Mouse (Mus musculus): ENCODE results near the gene Ostc.

The Ostc gene

DNA sequence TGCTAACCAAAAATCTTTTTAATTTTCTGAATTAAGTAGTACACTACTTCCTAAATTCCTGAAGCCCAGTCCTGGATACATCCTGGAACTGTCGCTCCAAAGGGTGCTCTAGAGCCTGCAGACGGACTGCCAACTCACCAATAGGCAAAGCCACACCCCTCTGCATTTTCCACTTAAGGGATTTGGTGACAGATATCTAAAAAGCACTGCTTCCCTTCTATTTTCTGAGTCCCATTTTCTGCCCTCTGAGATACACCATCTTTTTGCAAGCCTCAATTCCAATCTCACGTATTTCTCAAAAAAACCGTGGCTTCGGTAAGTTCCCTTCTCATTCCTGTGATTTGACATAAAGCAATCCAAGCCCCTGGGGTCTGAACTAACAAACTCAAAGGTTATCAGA, 715 bp downstream of the Ostc start:
- peak in 1 of 2 experiments; percentile 31 for DNase-seq

GRCm38 (mm10) chr3:130702289-130702688, 7.0 kb downstream of the Ostc start:
- no peak for DNase-seq

DNA sequence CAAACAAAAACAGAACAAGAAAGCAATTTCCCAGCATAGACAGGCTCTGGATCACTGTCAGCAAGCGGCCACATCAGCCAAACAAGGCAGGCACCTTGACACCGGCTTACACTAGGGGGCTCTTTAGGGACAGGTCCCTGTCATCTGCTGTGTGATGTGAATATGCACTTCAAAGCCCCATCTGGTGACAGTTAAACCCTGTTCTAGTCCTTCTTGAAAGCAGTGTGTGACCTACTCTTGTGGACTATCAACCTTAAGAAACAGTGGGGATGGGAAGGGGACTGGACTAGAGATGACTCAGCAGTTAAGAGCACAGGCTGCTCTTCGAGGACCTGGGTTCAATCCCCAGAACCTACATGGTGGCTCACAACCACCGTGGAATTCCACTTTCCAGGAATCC, 11.6 kb downstream of the Ostc start:
- DNase-seq, result no peak

GRCm38 (mm10) chr3:130694705-130695104, 14.5 kb downstream of the Ostc start:
- no peak for DNase-seq

DNA sequence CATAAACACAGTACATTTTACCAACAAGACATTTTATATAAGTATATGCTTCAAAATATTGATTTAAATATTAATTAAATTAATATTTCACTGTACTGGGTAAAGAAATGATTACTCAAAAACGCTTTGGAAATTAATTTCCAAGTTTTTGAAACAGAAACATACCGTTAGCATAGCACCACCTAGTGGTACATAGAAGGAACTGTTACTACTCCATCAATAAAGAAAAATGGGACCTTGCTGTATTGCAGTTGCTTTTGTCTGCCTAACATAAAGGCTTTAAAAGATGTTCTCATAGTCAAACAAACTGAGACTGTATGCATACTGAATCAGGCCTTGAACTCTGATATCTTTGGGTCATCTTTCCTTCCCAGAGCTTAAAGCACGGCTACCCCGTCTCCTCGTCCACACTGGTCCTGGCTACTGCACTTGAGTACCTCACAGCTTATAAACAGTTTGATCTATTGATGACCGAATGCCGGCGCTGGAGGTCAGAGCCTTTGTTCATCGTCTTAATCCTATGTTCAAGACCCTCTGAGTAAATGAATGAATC, 15.1 kb downstream of the Ostc start:
- DNase-seq, result no peak

DNA sequence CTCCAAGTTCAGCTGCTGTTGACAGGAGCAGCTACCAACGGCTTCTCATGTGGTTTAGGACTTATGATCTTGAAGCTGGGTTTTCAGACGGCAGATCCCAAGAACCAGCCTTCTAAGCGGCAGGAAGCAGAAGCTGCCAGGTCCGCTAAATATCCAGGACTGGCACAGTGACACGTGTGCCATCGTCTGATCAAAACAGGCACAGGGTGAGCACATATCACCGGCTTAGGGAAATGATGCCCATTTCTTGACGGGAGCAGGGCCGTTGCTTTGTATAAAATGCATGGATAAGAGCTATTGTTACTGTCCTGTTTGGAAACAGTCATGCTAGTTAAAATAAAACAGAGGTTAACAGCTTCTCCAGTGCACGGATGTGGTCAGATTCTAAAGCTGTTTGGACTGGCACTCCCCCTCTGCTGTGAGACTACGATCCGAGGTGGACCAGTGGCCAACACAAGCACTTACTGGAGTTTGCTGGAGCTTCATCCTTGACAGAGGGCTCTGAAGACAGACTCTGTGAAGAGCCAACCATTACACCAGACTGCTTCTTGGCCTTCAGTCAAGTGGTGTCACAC, 17.6 kb downstream of the Ostc start:
- DNase-seq, result no peak

DNA sequence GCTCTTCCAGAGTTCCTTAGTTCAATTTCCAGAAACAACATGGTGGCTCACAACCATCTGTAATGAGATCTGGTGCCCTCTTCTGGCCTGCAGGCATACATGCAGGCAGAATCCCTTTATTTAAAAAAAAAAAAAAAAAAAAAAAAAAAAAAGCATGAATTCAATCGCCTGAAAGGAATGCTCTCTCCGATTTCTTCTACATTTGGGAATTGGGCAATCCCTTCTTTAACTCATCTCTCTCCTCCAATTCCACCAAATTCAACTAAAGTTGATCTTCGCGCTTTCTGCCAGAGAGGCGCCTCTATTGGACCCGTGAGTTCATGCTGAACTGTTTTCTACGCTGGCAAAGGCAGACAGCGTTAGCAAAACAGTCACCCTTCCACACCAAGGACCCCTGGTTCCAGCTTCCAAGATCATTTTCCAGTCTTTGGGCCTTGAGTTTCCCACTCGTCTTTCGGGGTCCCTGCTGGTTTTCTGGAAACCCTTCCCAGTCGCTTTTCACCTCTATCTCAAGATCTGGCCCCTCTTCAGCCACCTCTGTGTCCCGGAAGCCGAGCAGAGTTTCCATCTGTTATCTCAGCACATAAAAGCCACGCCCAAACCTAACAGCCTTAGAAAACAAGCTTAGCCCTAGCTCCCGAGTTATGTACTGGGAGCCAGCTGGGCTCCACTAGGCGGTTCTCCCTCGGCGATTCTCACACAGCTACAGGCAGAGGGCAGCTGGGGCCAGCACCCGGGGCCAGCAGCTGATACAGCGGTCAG, 18.2 kb downstream of the Ostc start:
- DNase-seq, result peak; percentile 26

DNA sequence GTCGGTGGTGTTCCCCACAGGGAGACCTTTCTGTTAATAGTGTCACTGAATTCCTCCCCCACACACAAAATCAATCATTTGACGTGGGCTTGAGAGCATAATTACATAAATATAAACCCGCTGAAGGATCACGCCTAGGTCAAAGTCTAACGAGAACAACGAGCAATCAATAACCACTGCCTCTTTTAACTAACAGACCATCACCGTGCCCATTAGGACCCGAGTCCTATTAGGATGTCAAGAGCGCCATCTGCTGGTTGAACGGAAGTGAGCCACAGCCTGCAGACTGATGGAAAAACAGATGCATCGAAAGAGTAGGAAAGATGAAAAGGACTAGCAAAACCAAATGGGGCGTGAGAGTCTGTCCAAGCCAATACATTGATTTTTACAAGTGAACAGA, 19.6 kb downstream of the Ostc start:
- peak; percentile 95 to 97 for DNase-seq

DNA sequence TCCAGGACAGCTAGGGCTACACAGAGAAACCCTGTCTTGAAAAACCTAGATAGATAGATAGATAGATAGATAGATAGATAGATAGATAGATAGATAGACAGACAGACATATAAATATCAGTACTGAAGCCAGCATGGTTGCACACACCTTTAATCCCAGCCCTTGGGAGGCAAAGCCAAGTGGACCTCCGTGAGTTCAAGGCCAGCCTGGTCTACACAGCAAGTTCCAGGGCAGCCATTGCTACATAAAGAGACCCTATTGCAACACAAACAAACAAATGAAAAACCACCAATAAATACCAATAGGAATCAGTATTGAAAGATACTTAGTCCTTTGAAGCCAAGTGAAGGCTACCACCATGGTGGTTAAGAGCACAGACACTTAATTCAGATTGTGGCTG, 22.2 kb downstream of the Ostc start:
- no peak for DNase-seq

DNA sequence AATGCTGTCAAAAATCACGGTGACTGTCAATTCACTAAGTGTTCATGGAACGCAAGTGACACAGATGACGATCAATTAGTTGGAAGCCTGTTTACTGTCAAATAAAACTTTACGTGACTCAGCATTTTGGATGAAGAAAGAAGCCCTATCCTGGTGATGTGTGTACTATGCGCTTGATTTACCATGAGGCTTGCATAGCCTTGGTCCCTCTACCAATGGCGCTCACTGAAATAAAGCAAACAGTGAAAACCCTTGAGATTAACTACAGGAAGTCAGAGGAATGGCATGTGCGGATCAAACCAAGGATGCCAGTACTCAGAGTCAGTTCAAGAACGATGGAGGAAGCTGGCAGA, 24.3 kb downstream of the Ostc start:
- no peak for DNase-seq

DNA sequence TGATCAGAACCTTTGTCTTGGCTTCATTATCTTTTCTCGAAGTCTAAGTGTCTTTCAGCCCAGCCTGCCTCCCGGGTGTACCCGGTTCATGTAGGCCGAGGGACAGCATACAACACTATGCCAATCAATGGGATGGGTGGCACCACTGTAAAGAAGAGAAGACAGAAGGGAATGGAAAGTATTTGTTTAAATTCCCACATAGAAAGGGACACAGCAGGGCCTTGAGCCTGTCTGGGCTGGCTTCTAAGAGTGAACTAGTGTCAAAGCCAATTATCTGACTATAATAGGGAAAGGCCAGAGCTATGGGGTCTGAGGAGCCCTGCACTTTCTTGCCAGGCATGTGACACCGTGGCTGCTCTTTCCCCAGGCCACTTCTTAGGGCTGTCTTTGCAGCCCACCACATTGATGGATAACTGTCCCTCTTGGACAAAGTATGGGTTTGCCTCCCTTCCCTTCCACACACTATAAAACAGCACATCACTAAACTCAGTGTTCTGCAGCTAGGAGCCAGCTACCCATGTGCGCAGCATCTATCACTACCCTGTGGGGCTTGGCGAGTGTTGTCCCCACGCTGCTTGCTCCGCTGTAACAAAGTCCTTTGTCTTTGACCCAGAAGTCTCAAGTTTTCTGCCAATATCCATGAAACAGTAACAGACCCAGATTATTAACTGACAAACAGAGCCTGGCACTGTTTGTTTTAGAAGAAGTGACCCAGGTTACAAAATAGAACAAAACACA, 24.8 kb downstream of the Ostc start:
- no peak for DNase-seq

DNA sequence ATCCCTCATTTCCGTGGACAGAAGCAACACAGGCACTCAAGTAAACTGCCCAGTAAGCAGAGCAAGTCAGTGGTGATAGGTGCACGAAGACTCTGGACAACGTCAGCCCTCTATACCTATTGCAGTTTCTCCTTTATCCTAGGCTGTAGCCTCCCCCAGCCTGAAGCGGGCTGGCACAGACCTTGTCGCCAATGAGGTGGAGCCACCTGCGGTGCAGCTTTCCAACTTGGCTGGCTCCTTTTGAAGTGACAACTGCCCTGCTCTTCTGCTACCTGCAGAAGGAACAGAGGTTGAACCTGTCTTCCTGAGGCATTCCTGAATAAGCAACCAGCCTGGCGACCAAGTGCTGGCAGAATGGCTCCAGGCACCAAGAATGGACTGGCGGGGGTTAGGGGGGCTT, 25.4 kb downstream of the Ostc start:
- no peak for DNase-seq

GRCm38 (mm10) chr3:130682183-130682582, 27.1 kb downstream of the Ostc start:
- DNase-seq, result no peak

DNA sequence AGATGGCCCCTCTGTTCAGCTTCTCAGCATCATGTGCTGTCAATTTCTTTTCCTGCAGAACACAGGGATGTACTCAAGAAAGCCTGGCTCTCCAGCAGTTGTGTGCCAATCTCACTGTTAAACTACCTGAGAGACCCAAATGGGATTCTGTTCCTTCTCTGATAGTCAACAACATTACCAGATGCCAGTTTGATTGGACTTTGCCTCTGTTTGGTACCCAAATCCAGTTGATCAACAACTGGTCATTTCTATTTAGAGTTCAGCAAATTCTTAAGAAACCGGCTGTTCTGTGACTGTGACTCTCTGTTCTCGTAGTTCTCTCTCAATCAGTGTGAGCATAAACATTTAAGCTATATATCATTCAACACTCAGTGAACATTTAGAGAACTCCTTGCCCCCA, 28.0 kb downstream of the Ostc start:
- no peak for DNase-seq

DNA sequence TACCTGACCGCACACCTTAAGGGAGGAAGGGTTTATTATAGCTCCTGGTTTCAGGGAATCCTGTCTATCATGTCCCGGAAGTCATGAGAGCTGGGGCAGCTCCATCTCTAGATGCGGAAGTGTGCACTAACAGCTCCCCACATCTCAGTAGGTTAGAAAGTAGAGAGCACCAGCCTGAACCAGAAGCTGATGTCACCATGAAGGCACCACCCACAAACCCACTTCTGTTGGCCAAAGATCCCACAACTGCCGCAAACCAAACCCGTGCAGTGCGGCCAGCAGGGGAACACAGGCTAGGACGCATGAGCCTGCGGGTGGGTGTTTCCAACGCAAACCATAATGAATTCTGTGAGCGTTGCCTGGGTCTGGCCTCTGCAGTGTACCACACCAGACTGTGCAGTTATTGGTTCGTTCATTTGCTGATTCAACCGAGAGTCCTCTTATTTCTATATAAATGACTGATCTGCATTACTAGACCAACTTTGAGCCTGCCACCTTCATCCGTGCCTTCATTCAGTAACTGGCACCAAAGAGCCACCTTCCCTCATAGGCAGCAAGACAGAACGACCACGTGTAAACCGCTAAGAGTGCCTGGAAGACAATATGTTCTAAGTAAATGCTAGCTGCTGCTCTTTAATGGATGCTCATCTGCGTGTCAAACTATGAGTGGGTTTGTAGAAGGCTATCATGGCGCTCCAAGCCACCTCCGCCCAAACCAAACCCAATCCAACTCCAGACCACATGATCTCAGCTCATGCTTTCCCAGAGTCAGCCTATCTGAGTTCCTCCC, 31.4 kb downstream of the Ostc start:
- DNase-seq, result no peak

DNA sequence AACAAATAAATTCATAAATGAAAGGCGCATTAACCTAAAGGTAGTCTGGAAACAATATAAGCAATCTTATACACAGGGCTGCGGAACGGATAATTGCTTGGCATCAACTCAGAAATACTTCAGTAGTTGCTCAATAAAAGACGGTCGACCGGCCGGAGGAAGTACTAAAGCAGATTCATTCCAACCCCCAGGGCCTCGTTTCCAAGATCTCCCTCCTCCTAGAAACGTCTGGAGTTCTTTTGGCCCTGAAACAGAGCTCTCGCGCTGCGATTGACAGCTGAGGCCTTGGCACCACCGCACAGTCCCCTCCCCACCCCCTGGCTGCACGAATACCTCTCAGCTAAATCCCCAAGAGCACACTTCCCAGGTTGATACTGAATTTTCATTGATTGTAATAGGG, 38.0 kb downstream of the Ostc start:
- DNase-seq, result peak in 1 of 2 experiments; percentile 36

DNA sequence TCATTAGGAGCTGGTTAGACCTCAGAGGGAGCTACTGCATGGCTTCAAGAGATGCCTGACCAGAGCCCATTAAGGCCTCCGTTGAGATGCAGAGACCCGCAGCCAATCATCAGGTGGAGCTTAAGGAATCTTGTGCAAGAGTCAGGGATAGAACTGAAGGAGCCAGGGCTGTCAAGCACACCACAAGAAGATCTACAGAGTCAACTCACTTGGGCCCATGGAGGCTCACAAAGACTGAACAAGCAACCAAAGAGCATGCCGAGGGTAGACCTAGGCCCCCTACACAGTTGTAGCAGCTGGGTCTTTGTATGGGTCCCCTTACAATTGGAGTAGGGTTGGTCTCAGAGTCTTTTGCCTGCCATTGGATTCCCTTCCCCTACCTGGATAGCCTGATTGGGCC, 46.7 kb downstream of the Ostc start:
- no peak for DNase-seq

DNA sequence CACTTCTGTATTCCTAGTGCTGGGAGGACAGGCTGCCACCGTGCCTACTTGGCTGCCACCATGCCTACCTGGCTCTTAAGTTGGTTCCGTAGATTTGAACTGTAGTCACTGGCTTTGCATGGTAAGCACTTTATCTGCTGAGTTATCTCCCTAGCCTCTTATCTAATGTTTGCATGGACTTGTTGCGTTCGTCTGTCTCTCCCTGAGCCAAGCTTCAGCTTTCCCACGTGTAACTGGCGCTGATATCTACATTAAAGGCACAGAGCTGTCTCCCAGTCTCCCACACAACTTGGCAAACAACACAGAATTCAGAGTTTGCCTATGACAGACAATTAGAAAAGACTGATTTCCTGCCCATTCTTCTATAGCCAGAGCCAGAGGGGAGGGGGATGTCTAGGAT, 48.6 kb downstream of the Ostc start:
- DNase-seq, result no peak

GRCm38 (mm10) chr3:130649569-130649968, 59.7 kb downstream of the Ostc start:
- DNase-seq, result no peak

DNA sequence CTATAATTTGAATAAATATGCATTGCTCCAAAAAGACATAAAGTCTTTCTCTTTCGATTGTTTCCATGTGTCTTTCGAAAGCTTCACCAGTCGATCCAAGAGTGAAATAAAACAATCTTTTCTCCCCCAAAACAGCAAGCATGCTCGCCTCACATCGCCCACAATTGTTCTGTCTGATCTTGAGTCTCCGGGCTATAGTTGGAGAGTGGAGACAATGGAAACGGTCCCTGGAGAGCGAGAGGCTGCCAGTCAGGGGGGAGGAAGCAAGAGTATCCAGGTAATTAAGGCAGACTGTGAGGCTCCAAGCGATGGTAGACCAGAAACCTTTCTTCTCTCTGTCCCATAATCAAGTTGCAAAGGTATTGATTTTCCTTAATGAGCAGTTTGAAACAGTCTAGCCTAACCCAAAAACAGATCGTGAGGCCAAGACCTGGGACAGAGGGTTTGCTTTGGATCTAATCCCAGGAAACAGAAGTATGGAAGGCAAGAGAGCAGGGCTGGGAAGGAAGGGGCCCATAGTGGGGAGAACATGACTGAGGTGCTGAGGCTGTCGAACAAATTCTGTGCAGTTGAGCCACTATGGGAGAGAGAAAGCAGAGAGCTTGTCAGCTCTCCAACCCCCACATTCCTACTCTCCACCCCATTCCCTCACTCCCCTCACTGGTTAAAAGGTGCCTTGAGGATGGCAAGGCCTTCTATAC, 63.0 kb downstream of the Ostc start:
- DNase-seq, result no peak

All from cerebellum, postnatal 10 days (tissue).